Mouse (Mus musculus) forelimb bud, embryonic 11.5 days (tissue): ENCODE measurements around the gene 2610301B20Rik.
"Not testable (repeated sequence)": the region's sequence is repeated elsewhere in the genome, so short reads cannot be mapped to it uniquely, and the experiment has no call there.

ENCODE experiments used
- DNase-seq: peaks from one replicate; pipeline ENCODE4 v3.0.0-alpha.2; 2012; ENCODE audit warnings: low read depth, low spot score

Gene 2610301B20Rik

GRCm38 (mm10) chr4:10911417-10911816 is 37.1 kb downstream of the 2610301B20Rik start:
- not testable (repeated sequence) for DNase-seq

DNA sequence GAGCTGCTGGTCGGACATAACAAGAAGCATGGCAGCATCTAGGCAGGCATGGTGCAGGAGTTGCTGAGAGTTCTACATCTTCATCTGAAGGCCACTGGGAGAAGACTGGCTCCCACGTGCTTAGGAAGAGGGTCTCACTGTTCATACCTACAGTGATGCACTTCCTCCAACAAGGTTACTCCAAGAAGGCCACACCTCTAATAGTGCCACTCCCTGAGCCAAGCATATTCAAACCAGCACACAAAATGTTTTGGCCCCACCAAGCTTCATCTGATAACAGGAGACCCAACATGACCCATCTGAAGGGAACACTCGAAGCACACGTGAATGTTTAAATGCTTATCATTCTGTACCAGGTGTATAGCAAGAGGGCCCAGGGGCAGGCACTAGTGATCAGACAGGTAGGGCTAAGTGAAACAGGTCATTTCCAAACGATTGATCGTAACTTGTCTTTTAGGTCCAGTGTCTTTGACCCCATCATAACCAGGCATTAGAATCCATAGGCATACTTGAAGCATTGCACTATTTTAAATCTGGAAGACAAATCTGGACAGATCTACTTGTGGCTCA is 37.7 kb downstream of the 2610301B20Rik start:
- DNase-seq: no peak

GRCm38 (mm10) chr4:10912611-10913301 is 38.5 kb downstream of the 2610301B20Rik start:
- DNase-seq: peak; percentile 83

DNA sequence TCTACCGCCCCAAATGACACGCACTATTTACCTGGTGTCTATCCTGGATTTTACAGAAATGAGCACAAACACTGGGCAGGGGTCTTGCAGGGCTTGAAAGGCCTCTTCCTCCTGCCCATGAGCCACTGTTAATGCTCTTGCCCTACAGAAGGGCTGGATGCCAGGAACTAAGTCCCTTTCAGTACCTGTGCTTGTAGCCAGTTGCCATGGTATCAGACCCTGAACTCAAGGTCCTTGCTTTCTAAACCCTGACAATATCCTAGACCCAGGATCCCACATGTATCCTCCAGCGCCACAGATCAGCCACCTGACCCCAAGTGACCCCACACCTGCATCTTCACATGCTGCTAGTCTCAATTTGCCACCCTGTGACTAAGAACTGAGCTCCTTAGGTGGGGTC is 39.1 kb downstream of the 2610301B20Rik start:
- no peak for DNase-seq

DNA sequence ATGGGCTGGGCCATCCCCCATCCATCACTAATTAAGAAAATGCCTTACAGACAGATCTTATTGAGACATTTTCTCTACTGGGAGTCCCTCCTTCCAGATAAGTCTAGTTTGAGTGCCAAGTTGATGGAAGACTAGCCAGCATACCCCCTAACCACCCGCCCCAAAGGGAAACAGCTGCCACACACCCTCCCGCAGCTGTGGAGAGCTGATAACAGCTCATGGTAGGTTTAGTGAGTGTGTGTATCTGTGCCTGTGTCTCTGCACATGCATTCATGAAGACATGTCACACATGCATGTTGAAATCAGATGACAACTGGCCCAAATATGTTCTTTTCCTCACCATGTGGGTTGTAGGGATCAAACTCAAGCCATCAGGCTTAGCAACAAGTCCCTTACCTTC is 40.5 kb downstream of the 2610301B20Rik start:
- no peak for DNase-seq

DNA sequence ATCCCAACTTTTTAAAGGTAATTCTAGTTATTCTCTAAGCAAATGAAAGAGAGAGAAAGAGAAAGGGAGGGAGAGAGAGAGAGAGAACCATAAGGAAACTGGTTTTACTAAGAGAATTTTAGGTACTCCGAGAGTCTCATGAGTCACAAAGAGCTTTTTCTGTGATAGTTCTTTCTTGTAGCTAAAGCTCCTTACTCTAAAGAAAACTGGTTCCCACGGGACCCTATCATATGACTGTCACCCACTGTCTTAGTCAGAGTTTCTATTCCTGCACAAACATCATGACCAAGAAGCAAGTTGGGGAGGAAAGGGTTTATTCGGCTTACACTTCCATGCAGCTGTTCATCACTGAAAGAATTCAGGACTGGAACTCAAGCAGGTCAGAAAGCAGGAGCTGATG is 41.0 kb downstream of the 2610301B20Rik start:
- no peak for DNase-seq

DNA sequence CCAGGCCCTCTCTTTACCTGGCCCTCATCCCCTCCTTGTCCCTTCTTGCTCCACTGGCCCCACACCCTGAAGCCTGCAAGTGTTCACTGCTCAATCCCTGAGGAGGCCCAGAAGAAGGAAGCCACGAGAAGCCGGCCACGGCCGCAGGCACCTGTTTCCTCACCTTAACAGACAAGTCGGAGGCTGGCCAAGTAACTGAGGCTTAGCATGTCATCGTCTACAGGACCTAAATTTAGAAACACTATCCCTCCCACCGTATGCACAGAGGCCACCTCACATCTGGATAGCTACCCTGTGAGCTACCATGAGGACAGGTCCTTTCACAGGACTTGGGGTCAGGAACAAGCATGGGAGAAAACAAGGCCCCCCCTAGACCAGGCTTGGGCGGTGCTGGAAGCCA is 44.1 kb downstream of the 2610301B20Rik start:
- no peak for DNase-seq

DNA sequence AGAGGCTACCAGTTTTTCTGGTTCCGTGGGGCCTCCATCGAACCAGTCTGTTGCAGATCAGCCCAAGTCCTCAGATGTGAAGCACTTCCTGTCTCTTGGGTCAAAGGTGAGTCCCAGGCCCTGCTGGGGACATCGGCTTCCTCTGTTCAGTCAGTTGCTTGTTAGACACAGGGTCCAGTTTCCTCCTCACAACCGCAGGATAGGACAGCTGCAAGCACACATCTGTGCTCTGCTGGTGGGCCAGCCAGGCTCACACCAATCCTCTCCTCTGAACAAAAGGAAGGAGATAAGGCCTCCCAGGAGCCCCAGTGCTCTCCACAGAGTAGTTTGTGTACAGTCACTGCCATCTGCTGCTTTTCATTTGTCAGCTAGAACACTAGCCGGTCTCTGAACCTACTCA is 44.8 kb downstream of the 2610301B20Rik start:
- DNase-seq: no peak

GRCm38 (mm10) chr4:10919530-10919929 is 45.2 kb downstream of the 2610301B20Rik start:
- DNase-seq: no peak

GRCm38 (mm10) chr4:10919987-10920386 is 45.7 kb downstream of the 2610301B20Rik start:
- DNase-seq: no peak

DNA sequence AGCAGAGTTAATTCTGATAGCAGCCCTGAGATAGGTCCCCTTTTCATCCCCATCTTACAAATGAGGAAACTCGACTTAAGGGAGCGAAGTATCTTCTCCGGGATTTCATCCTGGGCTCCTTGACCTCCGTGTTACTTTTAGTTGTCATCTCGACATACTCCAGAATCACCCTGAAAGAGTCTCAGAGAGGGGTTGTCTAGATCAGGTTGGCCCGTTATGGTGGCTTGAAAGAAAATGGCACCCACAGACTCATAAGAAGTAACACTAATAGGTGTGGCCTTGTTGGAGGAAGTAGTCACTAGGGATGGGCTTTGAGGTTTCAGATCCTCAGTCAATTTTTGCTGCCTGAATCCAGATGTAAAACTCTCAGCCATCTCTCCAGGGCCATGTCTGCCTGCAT is 46.3 kb downstream of the 2610301B20Rik start:
- DNase-seq: no peak

DNA sequence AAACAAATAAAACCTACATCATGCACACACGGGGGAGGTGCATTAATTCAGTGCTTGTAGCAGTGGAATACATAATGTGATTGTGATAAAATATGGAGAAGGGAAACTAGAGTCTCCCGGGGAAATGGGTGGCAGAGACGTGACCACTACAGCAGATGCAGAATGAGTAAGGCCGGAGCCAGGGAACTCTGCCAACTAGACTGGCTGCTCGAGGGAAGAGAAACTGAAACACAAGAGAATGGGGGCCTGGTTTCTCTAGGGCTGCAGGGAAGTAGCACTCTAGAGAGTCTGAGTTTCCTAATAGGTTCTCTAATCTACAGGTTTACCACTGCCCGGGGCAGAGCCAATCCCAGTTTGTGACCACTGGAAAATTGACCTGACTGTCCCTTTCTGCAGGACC is 48.9 kb downstream of the 2610301B20Rik start:
- no peak for DNase-seq

GRCm38 (mm10) chr4:10924140-10924539 is 49.8 kb downstream of the 2610301B20Rik start:
- DNase-seq: no peak

- no peak for DNase-seq
Measured at GRCm38 (mm10) chr4:10924541-10924940, 50.2 kb downstream of the 2610301B20Rik start.

DNA sequence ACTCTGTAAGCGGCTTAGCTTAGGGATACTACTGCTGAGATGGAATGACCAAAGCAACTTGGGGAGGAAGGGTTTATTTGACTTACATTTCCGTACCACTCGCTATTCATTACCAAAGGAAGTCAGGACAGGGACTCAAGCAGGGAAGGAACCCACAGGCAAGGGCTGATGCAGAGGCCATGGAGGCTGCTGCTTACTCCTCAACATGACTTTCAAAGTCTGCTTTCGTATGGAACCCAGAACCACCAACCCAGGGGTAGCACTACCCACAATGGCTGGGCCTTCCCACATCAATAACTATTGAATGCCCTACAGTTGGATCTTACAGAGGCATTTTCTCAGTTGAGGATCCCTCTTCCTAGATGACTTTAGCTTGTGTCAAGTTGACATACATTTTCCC is 52.1 kb downstream of the 2610301B20Rik start:
- DNase-seq: no peak

- no peak for DNase-seq
Measured at GRCm38 (mm10) chr4:10928158-10928557, 53.9 kb downstream of the 2610301B20Rik start.

- no peak for DNase-seq
Measured at GRCm38 (mm10) chr4:10929726-10930125, 55.4 kb downstream of the 2610301B20Rik start.

- no peak for DNase-seq
Measured at GRCm38 (mm10) chr4:10931040-10931439, 56.7 kb downstream of the 2610301B20Rik start.

DNA sequence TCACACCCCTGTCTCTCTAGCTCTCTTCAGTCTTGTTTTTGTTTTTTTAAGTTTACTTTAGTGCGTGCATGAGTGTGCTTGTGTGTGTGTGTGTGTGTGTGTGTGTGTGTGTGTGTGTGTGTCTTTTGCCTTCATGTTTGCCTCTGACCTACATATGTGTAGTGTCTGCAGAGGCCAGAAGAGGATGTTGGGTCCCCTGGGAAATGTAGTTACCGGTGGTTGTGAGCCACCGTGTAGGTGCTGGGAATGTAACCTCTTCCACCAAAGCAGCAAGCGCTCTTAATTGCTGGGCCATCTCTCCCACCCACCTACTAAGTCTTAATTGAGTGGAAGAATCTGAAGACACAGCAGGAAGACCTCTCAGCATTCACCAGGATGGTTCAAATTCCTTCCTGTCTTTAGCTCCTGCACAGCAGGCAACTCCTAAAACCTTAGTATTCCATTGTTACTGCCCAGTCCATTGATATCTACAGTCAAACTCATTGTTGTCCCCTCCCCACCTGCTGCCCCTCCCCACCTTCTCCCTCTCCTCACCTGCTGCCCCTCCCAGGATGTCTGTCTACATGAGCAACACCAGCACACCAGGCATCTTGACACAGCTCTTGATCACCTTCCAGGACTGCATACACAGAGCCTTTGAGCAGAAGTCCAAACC is 57.9 kb downstream of the 2610301B20Rik start:
- no peak for DNase-seq

DNA sequence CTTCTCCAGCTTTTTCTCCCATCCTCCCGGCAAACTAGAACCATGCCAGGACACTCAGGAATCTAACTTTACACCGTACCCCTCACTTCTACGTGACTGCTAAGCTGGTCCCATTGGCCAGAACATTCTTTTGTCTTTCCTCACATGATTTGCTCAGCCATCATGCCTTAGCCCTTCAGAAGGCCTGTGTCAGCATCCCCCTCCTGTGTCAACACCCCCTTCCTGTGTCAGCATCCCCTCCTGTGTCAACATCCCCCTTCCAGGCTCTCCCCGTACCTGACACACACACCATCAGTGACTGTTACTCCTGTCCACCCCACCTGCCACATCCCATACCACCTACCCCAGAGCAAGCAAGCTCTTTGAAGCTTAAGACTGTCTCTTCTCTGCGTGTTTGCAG is 58.5 kb downstream of the 2610301B20Rik start:
- no peak for DNase-seq

- DNase-seq: no peak
Measured at GRCm38 (mm10) chr4:10936766-10937165, 62.5 kb downstream of the 2610301B20Rik start.
